Mouse (Mus musculus) midbrain, embryonic 11.5 days (tissue): ENCODE data around the gene P2rx7. TPM values are rescaled to one million over a fixed set of nuclear protein-coding genes. Genes with fewer than 3 reads are reported as not detected.

Source experiments
- ATAC-seq: fragments of 200-750 bp; cut with Nextera tagmentation; 2 replicates; pipeline ENCODE4 v1.8.0; 2017; ENCODE audit warnings: moderate TSS enrichment, moderate library complexity; ENCODE audit not compliant: low FRiP score
- DNase-seq: peaks from one replicate; pipeline ENCODE4 v3.0.0; 2015; ENCODE audit warnings: low spot score; ENCODE audit errors: missing footprints
- H3K27ac ChIP-seq: fragments of 300-500 bp; sonication (generic); 2 replicates; pipeline ENCODE4 v1.5.1; 2014; ENCODE audit warnings: low read depth, low read length
- H3K27me3 ChIP-seq: fragments of 300-500 bp; sonication (generic); 2 replicates; pipeline ENCODE4 v1.6.1; 2014; ENCODE audit warnings: mild to moderate bottlenecking, low read length, moderate library complexity, mixed read lengths; ENCODE audit not compliant: control insufficient read depth, insufficient read depth
- H3K36me3 ChIP-seq: fragments of 300-500 bp; sonication (generic); 2 replicates; pipeline ENCODE4 v1.6.1; 2014; ENCODE audit warnings: mild to moderate bottlenecking, low read length, moderate library complexity, mixed read lengths; ENCODE audit not compliant: control insufficient read depth, insufficient read depth
- H3K4me1 ChIP-seq: fragments of 300-500 bp; sonication (generic); 2 replicates; pipeline ENCODE4 v1.6.1; 2014; ENCODE audit warnings: low read length; ENCODE audit not compliant: control insufficient read depth, insufficient read depth
- H3K4me2 ChIP-seq: fragments of 300-500 bp; sonication (generic); 2 replicates; pipeline ENCODE4 v1.6.1; 2014; ENCODE audit warnings: mild to moderate bottlenecking, moderate library complexity
- H3K4me3 ChIP-seq: fragments of 300-500 bp; sonication (generic); 2 replicates; pipeline ENCODE4 v1.5.1; 2014; ENCODE audit warnings: low read depth, low read length
- H3K9ac ChIP-seq: fragments of 300-500 bp; sonication (generic); 2 replicates; pipeline ENCODE4 v1.6.1; 2014; ENCODE audit warnings: low read length
- H3K9me3 ChIP-seq: fragments of 300-500 bp; sonication (generic); 2 replicates; pipeline ENCODE4 v1.6.1; 2016; ENCODE audit warnings: low read length; ENCODE audit not compliant: control insufficient read depth
- WGBS: fragments of 180-500 bp; shearing (Covaris S2); extraction: QIAGEN DNeasy Blood & Tissue Kit; methylation state at CpG from one replicate; pipeline ENCODE4 v1.1.7; 2014; 5-methylcytosine and 5-hydroxymethylcytosine counted together
- polyA plus RNA-seq: library from polyadenylated mRNA; unstranded; fragments of >200 nt; fragmentation: Nextera tagmentation; extraction: Ambion mirVana; gene quantifications from 2 replicates; pipeline ENCODE4 v1.2.1, GENCODE M21; 2014

Gene P2rx7
- 0.63 and 0.92 TPM in 2 replicates for polyA plus RNA-seq

DNA sequence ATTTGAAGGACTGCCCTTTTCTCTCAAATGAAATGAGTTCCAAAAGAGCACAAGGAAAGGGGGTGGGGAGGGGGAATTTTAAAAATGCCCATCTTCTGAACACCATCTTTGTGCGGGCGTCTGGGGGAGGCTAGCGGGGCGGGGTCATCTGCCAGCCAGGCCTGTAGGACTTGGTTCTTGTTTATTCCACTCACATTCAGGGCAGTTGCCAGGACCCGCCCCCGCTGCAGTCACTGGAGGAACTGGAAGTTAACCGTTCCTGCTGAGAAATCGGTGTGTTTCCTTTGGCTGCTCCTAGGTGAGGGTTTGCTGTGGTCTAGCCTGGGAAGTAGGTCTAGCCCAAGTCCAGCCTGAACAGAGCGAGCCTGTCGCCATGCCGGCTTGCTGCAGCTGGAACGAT, at the start of gene P2rx7:
TSS of gene P2rx7 (plus strand) at position 211 of the 400 bp plus-strand sequence.
- Histone ChIP-seq H3K4me2 (no peak within 1 kb of the TSS), H3K9me3 (no peaks in the 10 kb centered on the region), H3K9ac (0 out of 2 replicates have a peak within 1 kb of the TSS, but pooled peaks have one; percentile 9), H3K27me3 (no peaks in the 10 kb centered on the region), H3K4me3 (no peak within 1 kb of the TSS), H3K4me1 (no peaks in the 10 kb centered on the region), H3K36me3 (no peaks in the 10 kb centered on the region), H3K27ac (no peak within 1 kb of the TSS)
- no peak for DNase-seq
- WGBS = 79% methylated on average over 12 of the region's 12 CpGs
- ATAC-seq = no peak

DNA sequence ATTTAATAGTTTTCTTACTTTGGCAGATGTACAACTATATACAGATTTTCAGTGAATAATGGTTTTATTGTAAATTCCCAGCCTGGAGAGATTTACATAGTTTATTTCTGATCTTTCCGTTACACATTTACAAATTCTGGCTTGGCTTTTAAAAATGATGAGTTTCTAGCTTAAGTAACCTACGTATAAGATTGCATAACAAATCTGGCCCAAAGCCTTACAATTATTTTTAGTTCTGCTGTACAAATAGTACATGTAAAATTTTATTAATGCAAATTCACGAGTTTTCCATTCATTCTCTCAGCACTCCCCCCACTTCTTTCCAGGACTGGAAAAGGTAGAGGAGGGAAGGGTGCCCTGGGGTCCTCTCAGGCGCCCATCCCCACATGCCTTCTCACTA, 48.2 kb upstream of the P2rx7 start:
- Histone ChIP-seq H3K4me1 (no peaks in the 10 kb centered on the region), H3K9me3 (no peaks in the 10 kb centered on the region), H3K4me2 (no peak overlapping the region), H3K27me3 (no peaks in the 10 kb centered on the region), H3K4me3 (no peak overlapping the region), H3K9ac (no peak overlapping the region), H3K36me3 (peaks cover 19% of the 10 kb centered on the region), H3K27ac (no peak overlapping the region)
- WGBS = 90% methylated on average over 4 of the region's 4 CpGs
- ATAC-seq = no peak
- DNase-seq = no peak

DNA sequence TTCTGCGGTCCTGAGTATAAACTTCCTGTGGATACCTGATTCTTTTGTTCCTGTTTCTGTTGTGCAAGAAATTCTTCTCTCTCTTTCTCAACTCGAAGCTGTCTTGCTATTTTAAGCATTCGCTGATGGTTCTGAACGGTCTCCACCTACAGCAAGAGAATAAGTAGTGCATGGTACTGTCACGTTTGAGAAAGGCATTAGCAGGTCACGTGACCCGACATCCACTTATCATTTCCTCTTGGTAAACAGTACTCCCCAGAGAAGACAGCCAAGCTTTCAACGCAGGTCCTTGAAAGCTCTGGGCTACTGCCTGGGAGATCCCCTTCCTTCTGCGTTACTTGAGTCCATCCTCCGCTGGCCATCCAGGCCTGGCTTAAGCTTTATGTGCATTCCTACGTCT, 41.5 kb upstream of the P2rx7 start:
- Histone ChIP-seq H3K27me3 (no peaks in the 10 kb centered on the region), H3K4me1 (no peaks in the 10 kb centered on the region), H3K9me3 (no peaks in the 10 kb centered on the region), H3K9ac (no peak overlapping the region), H3K36me3 (peaks cover 27% of the 10 kb centered on the region), H3K4me2 (no peak overlapping the region), H3K27ac (no peak overlapping the region), H3K4me3 (no peak overlapping the region)
- DNase-seq (no peak), ATAC-seq (no peak)
- WGBS = 85% methylated on average over 11 of the region's 11 CpGs

DNA sequence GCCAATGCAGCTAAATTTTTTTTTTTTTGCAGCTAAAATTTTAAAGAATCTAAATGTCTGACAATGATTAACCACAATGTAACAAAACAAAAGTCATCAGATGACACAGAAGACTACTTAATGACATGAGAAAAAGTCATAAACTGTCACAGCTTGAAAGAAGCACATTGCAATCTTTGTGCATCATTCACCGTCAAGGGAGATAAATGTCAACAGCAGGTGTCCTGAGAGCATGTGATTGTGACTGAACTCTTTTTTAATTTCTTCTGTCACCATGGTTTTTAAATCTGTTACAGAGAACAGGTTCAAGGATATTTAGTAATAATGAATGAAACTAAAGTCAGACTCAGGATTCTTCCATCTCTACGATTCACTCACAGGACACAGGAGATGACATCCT, 38.8 kb upstream of the P2rx7 start:
- no peak for DNase-seq
- no peaks in the 10 kb centered on the region for H3K4me1 ChIP-seq
- peaks cover 18% of the 10 kb centered on the region for H3K36me3 ChIP-seq
- no peak overlapping the region for H3K9ac ChIP-seq
- no peak overlapping the region for H3K4me3 ChIP-seq
- no peaks in the 10 kb centered on the region for H3K27me3 ChIP-seq
- no peak overlapping the region for H3K27ac ChIP-seq
- H3K9me3 ChIP-seq = no peaks in the 10 kb centered on the region
- ATAC-seq = no peak
- 79% methylated on average over 2 of the region's 2 CpGs for WGBS
- H3K4me2 ChIP-seq = no peak overlapping the region

DNA sequence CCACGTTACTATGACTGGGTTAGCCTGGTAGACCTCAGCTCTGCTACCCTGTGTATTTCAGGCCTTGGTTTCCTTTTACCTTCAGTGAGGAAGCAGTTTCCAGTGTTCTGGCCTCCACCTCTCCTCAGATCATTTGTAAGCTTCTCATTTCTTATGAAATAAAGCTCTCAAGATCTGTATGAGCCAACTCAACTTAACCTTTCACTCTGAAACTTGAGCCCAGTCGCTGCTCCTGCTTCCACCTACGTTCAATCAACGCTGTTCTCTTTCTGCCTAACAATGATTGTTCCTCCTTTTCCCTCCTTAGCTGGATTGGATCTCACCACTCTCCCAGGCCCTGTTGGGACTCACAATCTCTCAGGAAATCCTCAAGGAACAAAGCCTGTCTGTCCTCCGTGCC, 32.1 kb upstream of the P2rx7 start:
- Histone ChIP-seq H3K4me3 (no peak overlapping the region), H3K27me3 (no peaks in the 10 kb centered on the region), H3K27ac (no peak overlapping the region), H3K4me2 (no peak overlapping the region), H3K9ac (no peak overlapping the region), H3K4me1 (peaks cover 7% of the 10 kb centered on the region), H3K9me3 (no peaks in the 10 kb centered on the region), H3K36me3 (peaks cover 5% of the 10 kb centered on the region; the same call in 1 of the 2 replicates)
- ATAC-seq (no peak), DNase-seq (no peak)
- 80% methylated on average over 5 of the region's 5 CpGs for WGBS

DNA sequence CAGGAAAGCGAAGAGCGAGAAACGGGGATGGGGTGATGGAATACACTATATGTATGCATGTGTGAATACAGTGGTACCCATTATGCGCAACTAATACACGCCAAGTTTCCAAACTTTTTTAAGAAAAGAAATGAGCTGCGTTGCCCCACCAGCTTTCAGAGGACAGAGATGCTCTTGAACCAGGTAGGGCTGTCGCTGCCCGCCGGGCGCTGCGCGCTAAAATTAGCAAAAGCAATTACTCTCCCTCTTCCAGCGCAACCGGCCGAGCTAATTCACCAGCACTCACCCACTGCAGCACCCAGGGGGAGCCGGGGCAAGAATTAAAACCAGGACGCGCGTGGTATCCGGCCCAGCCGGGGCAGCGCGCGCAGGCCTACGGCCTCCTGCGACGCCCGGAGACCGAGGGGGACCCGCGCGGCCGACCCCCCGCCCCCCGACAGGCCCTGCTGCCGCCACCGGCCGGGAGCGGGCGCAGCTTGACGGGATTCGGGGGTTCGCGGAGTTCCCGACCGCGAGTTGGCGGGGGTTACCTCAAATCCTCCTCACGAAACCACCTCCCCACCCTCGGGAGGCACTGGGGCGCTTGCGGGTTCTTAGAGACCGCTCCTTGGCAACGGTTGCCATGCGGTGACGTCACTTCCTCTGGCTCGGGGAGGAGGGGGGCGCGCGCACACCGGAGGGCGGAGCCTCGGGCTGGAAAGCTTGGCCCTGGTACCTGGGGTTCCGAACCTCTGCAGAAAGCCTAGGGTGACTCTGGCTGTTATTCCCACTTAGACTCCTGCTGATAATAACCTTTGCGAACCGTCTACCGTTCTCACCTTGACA, 29.6 kb upstream of the P2rx7 start, which contains the start of gene Ift81:
TSS of gene Ift81 (minus strand) at position 611 of the 825 bp plus-strand sequence.
- Histone ChIP-seq H3K9ac (peak within 1 kb of the TSS; percentile 92), H3K27me3 (no peaks in the 10 kb centered on the region)
- WGBS = 1% methylated on average over 67 of the region's 67 CpGs

DNA sequence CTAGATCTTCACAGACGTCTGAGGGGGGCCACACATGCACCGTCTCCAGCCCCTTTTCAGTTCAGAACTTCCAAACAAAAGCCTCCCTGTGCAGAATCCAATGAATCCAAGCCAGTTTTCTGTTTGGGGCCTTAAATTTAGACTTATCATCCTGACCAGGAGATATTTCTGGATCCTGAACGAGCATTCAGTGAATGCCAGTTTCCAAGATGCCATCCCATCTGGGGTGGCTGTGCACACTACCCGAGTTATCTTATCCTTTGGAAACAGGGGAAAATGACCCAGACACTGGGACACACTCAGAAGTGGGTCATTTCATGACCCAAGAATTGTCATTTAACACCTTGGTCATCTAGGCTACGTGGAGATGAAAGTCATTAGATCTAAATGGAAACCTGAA, 26.0 kb upstream of the P2rx7 start:
- 78% methylated on average over 5 of the region's 5 CpGs for WGBS
- no peaks in the 10 kb centered on the region for H3K27me3 ChIP-seq
- ATAC-seq = no peak
- H3K9me3 ChIP-seq = no peaks in the 10 kb centered on the region
- H3K4me1 ChIP-seq = peaks cover 7% of the 10 kb centered on the region
- H3K36me3 ChIP-seq = no peaks in the 10 kb centered on the region
- DNase-seq = no peak
- H3K4me3 ChIP-seq = no peak overlapping the region
- H3K27ac ChIP-seq = no peak overlapping the region
- no peak overlapping the region for H3K9ac ChIP-seq
- H3K4me2 ChIP-seq = no peak overlapping the region

More for the DNA sequence above, 29.6 kb upstream of the P2rx7 start, which contains the start of gene Ift81:
- Histone ChIP-seq H3K4me1 (peaks cover 7% of the 10 kb centered on the region), H3K9me3 (no peaks in the 10 kb centered on the region), H3K27ac (peak within 1 kb of the TSS; percentile 69), H3K36me3 (no peaks in the 10 kb centered on the region), H3K4me2 (peak within 1 kb of the TSS; percentile 79), H3K4me3 (peak within 1 kb of the TSS; percentile 86)
- DNase-seq = peak; percentile 99
- peak; percentile 97 for ATAC-seq

DNA sequence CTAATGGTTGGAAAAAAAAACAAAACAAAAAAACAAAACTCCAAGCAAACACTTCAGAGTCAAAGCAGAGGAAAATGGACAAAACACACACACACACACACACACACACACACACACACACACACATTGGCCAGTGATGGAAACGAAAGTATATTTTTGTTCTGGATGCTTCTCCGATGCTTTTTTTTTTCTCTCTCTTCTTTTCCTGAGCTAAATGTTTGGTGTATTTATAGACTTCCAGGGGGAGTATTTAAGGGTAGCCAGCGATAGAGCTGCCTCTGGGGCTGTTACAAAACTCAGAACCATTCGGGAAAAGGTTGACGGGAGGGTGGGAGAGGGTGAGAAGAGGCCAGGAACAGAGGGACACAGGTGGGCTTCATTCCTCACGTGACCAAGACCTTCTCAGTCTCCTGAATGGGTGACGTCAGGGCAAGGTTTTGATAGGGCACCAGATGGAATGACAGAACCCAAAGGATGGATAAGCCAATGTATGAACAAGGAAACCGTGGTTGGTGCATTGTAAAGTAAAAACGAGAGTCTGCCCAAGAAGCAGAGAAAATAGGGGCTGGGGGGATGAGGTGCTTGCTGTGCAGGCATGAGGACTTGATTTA, 23.9 kb upstream of the P2rx7 start:
- Histone ChIP-seq H3K4me1 (0 out of 2 replicates have a peak, but pooled peaks cover 1% of the 10 kb centered on the region), H3K9me3 (no peaks in the 10 kb centered on the region), H3K27ac (no peak overlapping the region), H3K9ac (no peak overlapping the region), H3K36me3 (no peaks in the 10 kb centered on the region), H3K4me2 (no peak overlapping the region), H3K27me3 (no peaks in the 10 kb centered on the region), H3K4me3 (no peak overlapping the region)
- WGBS = 79% methylated on average over 9 of the region's 9 CpGs
- DNase-seq (no peak), ATAC-seq (no peak)

DNA sequence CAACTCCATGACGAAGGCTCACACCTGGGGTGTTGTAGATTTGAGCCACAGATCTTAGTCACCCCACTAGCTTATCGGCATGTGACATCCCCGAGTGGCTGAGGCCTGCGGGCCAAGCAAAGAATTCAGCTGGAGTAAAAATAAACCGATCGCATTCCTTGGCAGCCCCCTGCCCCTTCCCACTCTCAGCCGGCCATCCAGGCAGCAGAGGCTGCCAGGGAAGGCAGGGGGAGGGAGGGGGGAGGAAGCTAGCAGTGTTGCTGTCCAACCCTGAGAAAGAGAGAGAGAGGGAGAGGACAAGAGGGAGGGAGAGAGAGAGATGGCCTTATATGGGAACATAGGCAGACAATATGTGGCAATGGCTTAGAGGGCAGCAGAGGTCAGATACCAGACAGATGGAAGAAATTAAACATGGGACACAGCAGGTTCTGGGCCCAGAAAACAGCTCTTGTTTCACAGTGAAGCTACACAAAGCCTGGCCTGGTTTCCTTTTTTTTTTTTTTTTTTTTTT, 22.3 kb upstream of the P2rx7 start:
- no peak overlapping the region for H3K9ac ChIP-seq
- no peaks in the 10 kb centered on the region for H3K27me3 ChIP-seq
- no peak overlapping the region for H3K27ac ChIP-seq
- DNase-seq = no peak
- H3K4me2 ChIP-seq = no peak overlapping the region
- H3K4me3 ChIP-seq = no peak overlapping the region
- 37% methylated on average over 7 of the region's 7 CpGs for WGBS
- H3K4me1 ChIP-seq = no peaks in the 10 kb centered on the region
- no peaks in the 10 kb centered on the region for H3K9me3 ChIP-seq
- H3K36me3 ChIP-seq = no peaks in the 10 kb centered on the region
- no peak for ATAC-seq
